Mouse (Mus musculus) hindbrain, embryonic 11.5 days (tissue): ENCODE data around the gene Tom1. TPM values are rescaled to one million over a fixed set of nuclear protein-coding genes. Genes with fewer than 3 reads are reported as not detected.
A peak's percentile ranks its signal among the peaks of the same experiment; 100 is the strongest.

Source experiments
- ATAC-seq: fragments of 200-750 bp; cut with Nextera tagmentation; 2 replicates; pipeline ENCODE4 v1.8.0; 2017; ENCODE audit warnings: mild to moderate bottlenecking, moderate TSS enrichment, moderate library complexity; ENCODE audit not compliant: low FRiP score
- DNase-seq: peaks from one replicate; pipeline ENCODE4 v3.0.0-alpha.2; 2015; ENCODE audit warnings: low spot score
- H3K27ac ChIP-seq: fragments of 300-500 bp; sonication (generic); 2 replicates; pipeline ENCODE4 v1.5.1; 2014; ENCODE audit warnings: mild to moderate bottlenecking, low read depth, low read length
- H3K27me3 ChIP-seq: fragments of 300-500 bp; sonication (generic); 2 replicates; pipeline ENCODE4 v1.6.1; 2014; ENCODE audit warnings: mild to moderate bottlenecking, low read length, moderate library complexity, mixed read lengths; ENCODE audit not compliant: control insufficient read depth, insufficient read depth
- H3K36me3 ChIP-seq: fragments of 300-500 bp; sonication (generic); 2 replicates; pipeline ENCODE4 v1.6.1; 2014; ENCODE audit warnings: mild to moderate bottlenecking, low read length, moderate library complexity, mixed read lengths; ENCODE audit not compliant: control insufficient read depth, insufficient read depth
- H3K4me1 ChIP-seq: fragments of 300-500 bp; sonication (generic); replicated peaks from 2 replicates; pipeline ENCODE4 v1.6.1; 2014; ENCODE audit warnings: low read length, mixed read lengths; ENCODE audit not compliant: control insufficient read depth, insufficient read depth
- H3K4me2 ChIP-seq: fragments of 300-500 bp; sonication (generic); replicated peaks from 2 replicates; pipeline ENCODE4 v1.6.1; 2014; ENCODE audit warnings: mild to moderate bottlenecking, low read depth, low read length
- H3K4me3 ChIP-seq: fragments of 300-500 bp; sonication (generic); 2 replicates; pipeline ENCODE4 v1.5.1; 2014; ENCODE audit warnings: low read depth, low read length
- H3K9ac ChIP-seq: fragments of 300-500 bp; sonication (generic); 2 replicates; pipeline ENCODE4 v1.6.1; 2014; ENCODE audit warnings: low read depth, low read length
- H3K9me3 ChIP-seq: fragments of 300-500 bp; sonication (generic); 2 replicates; pipeline ENCODE4 v1.6.1; 2016; ENCODE audit warnings: low read length; ENCODE audit not compliant: control insufficient read depth
- WGBS: fragments of 180-500 bp; shearing (Covaris S2); extraction: QIAGEN DNeasy Blood & Tissue Kit; methylation state at CpG from one replicate; pipeline ENCODE4 v1.1.7; 2014; 5-methylcytosine and 5-hydroxymethylcytosine counted together
- polyA plus RNA-seq: library from polyadenylated mRNA; unstranded; fragments of >200 nt; fragmentation: Nextera tagmentation; extraction: Ambion mirVana; gene quantifications from 2 replicates; pipeline ENCODE4 v1.2.1, GENCODE M21; 2014

The Tom1 gene
- polyA plus RNA-seq, 1 experiment from 2014 or later = 25.2 TPM

- no peak overlapping the region for H3K27ac ChIP-seq
- H3K9ac ChIP-seq = no peak overlapping the region
Measured at GRCm38 (mm10) chr8:75032961-75033360, 544 bp upstream of the Tom1 start.

GRCm38 (mm10) chr8:75034285-75034684, 780 bp downstream of the Tom1 start:
- no peaks in the 10 kb centered on the region for H3K36me3 ChIP-seq
- H3K4me3 ChIP-seq = peak overlapping the region; percentile 64
- no peak for DNase-seq
- ATAC-seq = no peak
- H3K27me3 ChIP-seq = no peaks in the 10 kb centered on the region
- H3K4me1 ChIP-seq = no peaks in the 10 kb centered on the region
- peak overlapping the region; percentile 49; the same call in 1 of the 2 replicates for H3K9ac ChIP-seq
- H3K4me2 ChIP-seq = peak overlapping the region; percentile 57
- no peaks in the 10 kb centered on the region for H3K9me3 ChIP-seq
- no peak overlapping the region for H3K27ac ChIP-seq
- WGBS = 2% methylated on average over 17 of the region's 17 CpGs

More at GRCm38 (mm10) chr8:75032961-75033360, 544 bp upstream of the Tom1 start:
- Histone ChIP-seq H3K4me3 (peak overlapping the region; percentile 64), H3K4me1 (no peaks in the 10 kb centered on the region), H3K9me3 (no peaks in the 10 kb centered on the region), H3K36me3 (no peaks in the 10 kb centered on the region), H3K27me3 (no peaks in the 10 kb centered on the region), H3K4me2 (peak overlapping the region; percentile 40)
- ATAC-seq (no peak), DNase-seq (no peak)
- WGBS = 74% methylated on average over 5 of the region's 5 CpGs

- Histone ChIP-seq H3K9me3 (no peaks in the 10 kb centered on the region), H3K4me3 (no peak overlapping the region), H3K4me2 (no peak overlapping the region), H3K9ac (no peak overlapping the region), H3K27ac (no peak overlapping the region), H3K4me1 (no peaks in the 10 kb centered on the region), H3K27me3 (no peaks in the 10 kb centered on the region), H3K36me3 (no peaks in the 10 kb centered on the region)
- DNase-seq = no peak
- no peak for ATAC-seq
Measured at GRCm38 (mm10) chr8:75035640-75036039, 2.1 kb downstream of the Tom1 start.

GRCm38 (mm10) chr8:75038497-75038896, 5.0 kb downstream of the Tom1 start:
- no peak overlapping the region for H3K9ac ChIP-seq
- DNase-seq = no peak
- no peaks in the 10 kb centered on the region for H3K36me3 ChIP-seq
- H3K9me3 ChIP-seq = no peaks in the 10 kb centered on the region
- no peaks in the 10 kb centered on the region for H3K27me3 ChIP-seq
- no peak overlapping the region for H3K4me2 ChIP-seq
- H3K27ac ChIP-seq = no peak overlapping the region
- no peaks in the 10 kb centered on the region for H3K4me1 ChIP-seq
- no peak overlapping the region for H3K4me3 ChIP-seq
- no peak for ATAC-seq

- Histone ChIP-seq H3K4me1 (no peaks in the 10 kb centered on the region), H3K4me3 (no peak overlapping the region), H3K27ac (no peak overlapping the region), H3K36me3 (no peaks in the 10 kb centered on the region), H3K4me2 (no peak overlapping the region), H3K9ac (no peak overlapping the region), H3K27me3 (no peaks in the 10 kb centered on the region), H3K9me3 (no peaks in the 10 kb centered on the region)
- DNase-seq (no peak), ATAC-seq (no peak)
- WGBS = 94% methylated on average over 1 of the region's 1 CpGs
Measured at GRCm38 (mm10) chr8:75039754-75040153, 6.2 kb downstream of the Tom1 start.

GRCm38 (mm10) chr8:75042171-75042570, 8.7 kb downstream of the Tom1 start:
- Histone ChIP-seq H3K36me3 (no peaks in the 10 kb centered on the region), H3K9me3 (no peaks in the 10 kb centered on the region), H3K27ac (no peak overlapping the region), H3K4me1 (no peaks in the 10 kb centered on the region), H3K4me2 (no peak overlapping the region), H3K27me3 (no peaks in the 10 kb centered on the region), H3K9ac (no peak overlapping the region), H3K4me3 (no peak overlapping the region)
- no peak for DNase-seq
- ATAC-seq = no peak
- 90% methylated on average over 2 of the region's 2 CpGs for WGBS

GRCm38 (mm10) chr8:75042974-75043373, 9.5 kb downstream of the Tom1 start:
- DNase-seq = no peak
- 88% methylated on average over 1 of the region's 1 CpGs for WGBS

GRCm38 (mm10) chr8:75046303-75046702, 12.8 kb downstream of the Tom1 start:
- 100% methylated on average over 1 of the region's 1 CpGs for WGBS
- DNase-seq = no peak

More at GRCm38 (mm10) chr8:75042974-75043373, 9.5 kb downstream of the Tom1 start:
- Histone ChIP-seq H3K27me3 (no peaks in the 10 kb centered on the region), H3K27ac (no peak overlapping the region), H3K4me2 (no peak overlapping the region), H3K9me3 (no peaks in the 10 kb centered on the region), H3K36me3 (no peaks in the 10 kb centered on the region), H3K9ac (no peak overlapping the region), H3K4me3 (no peak overlapping the region), H3K4me1 (no peaks in the 10 kb centered on the region)
- no peak for ATAC-seq

GRCm38 (mm10) chr8:75047784-75048183, 14.3 kb downstream of the Tom1 start:
- H3K36me3 ChIP-seq = no peaks in the 10 kb centered on the region
- ATAC-seq = no peak
- 83% methylated on average over 3 of the region's 3 CpGs for whole genome bisulfite sequencing
- H3K4me3 ChIP-seq = no peak overlapping the region
- H3K27ac ChIP-seq = no peak overlapping the region
- H3K9me3 ChIP-seq = no peaks in the 10 kb centered on the region
- no peak overlapping the region for H3K4me2 ChIP-seq
- no peak overlapping the region for H3K9ac ChIP-seq
- no peak for DNase-seq
- no peaks in the 10 kb centered on the region for H3K27me3 ChIP-seq
- no peaks in the 10 kb centered on the region for H3K4me1 ChIP-seq

More at GRCm38 (mm10) chr8:75046303-75046702, 12.8 kb downstream of the Tom1 start:
- no peak overlapping the region for H3K9ac ChIP-seq
- H3K4me1 ChIP-seq = no peaks in the 10 kb centered on the region
- no peaks in the 10 kb centered on the region for H3K36me3 ChIP-seq
- no peak overlapping the region for H3K4me2 ChIP-seq
- ATAC-seq = no peak
- no peaks in the 10 kb centered on the region for H3K9me3 ChIP-seq
- H3K4me3 ChIP-seq = no peak overlapping the region
- no peaks in the 10 kb centered on the region for H3K27me3 ChIP-seq
- H3K27ac ChIP-seq = no peak overlapping the region
